Mouse (Mus musculus) embryonic fibroblast, embryonic 13.5 days (primary cell): ENCODE data around the gene Fars2. TPM values are rescaled to one million over a fixed set of nuclear protein-coding genes. Genes with fewer than 3 reads are reported as not detected.

Experiments
- H3K27ac ChIP-seq: 2 replicates; pipeline ENCODE4 v1.5.1; 2012; ENCODE audit warnings: low read length, control low read depth, inconsistent platforms; ENCODE audit not compliant: insufficient read depth
- H3K4me1 ChIP-seq: 2 replicates; pipeline ENCODE4 v1.6.1; 2011; ENCODE audit warnings: low read length; ENCODE audit not compliant: control insufficient read depth, insufficient read depth
- H3K4me3 ChIP-seq: 2 replicates; pipeline ENCODE4 v1.5.1; 2011; ENCODE audit warnings: mild to moderate bottlenecking, control low read depth, low read length; ENCODE audit not compliant: insufficient read depth
- CTCF ChIP-seq: IDR thresholded peaks from 2 replicates; pipeline ENCODE4 v1.5.1; 2011; ENCODE audit warnings: mild to moderate bottlenecking, control low read depth, low read length, moderate library complexity, borderline replicate concordance; ENCODE audit not compliant: insufficient read depth
- POLR2A ChIP-seq: IDR thresholded peaks from 2 replicates; pipeline ENCODE4 v1.6.1; 2011; ENCODE audit warnings: low read depth, mild to moderate bottlenecking, control low read depth, low read length, moderate library complexity
- polyA plus RNA-seq: library from polyadenylated mRNA; stranded (reverse); fragments of >200 nt; gene quantifications from 2 replicates; pipeline ENCODE4 v1.2.4, GENCODE M21; 2011; ENCODE audit warnings: low read depth; ENCODE audit not compliant: missing spikeins, insufficient read length

Gene Fars2
- polyA plus RNA-seq, 1 experiment, result 16.0 TPM

DNA sequence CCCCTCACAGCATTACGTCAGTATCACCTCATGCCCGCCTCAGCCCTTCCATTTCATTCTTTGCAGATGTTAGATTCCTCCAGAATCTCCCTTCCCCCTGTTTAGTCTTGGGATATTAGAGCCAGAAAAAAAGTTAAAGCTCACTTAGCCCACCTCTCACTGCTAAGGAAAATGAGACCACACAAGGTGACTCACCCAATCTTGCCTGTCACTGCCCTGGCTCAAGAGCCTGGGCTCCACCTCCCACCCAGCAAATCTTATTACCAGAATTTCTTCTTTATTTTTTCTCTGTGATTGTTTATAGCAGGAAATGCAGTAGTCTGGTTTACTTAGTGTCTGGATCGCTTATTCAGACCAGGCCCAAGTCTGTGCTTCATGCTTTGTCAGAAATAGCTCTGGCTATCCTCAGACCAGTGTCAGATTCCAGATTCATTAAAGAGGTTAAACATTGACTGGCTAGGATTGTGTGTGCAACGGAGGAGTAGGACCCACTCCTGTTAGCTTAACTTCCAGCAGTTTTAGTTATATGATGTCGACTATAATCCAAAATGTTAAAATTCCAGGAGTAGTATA lies 412.3 kb downstream of the Fars2 start:
- Histone ChIP-seq H3K4me3 (no peak overlapping the region), H3K27ac (no peak overlapping the region), H3K4me1 (peaks cover 10% of the 10 kb centered on the region)
- TF ChIP-seq POLR2A (no peak), CTCF (no peak)

DNA sequence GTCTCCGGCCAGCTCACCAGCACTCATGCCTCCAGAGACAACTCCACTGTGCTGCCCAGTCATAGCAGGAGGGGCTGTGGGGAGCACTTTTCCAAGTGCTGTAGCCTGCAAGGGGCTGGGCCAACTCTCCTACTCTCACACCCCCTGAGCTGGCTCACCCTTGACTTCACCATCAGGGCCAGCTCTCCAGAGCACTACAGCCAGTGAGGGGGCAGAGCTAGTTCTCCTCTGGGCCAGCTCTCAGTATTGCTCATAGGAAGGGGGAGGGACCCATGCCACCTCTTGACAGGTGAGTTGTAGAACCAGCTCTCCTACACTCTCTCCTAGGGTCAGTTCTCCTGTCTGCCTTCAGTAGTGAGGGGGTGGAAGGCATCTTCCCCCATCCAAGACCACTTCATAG lies 413.6 kb downstream of the Fars2 start:
- TF ChIP-seq POLR2A (no peak), CTCF (no peak)
- Histone ChIP-seq H3K4me1 (peaks cover 10% of the 10 kb centered on the region), H3K4me3 (no peak overlapping the region), H3K27ac (no peak overlapping the region)

DNA sequence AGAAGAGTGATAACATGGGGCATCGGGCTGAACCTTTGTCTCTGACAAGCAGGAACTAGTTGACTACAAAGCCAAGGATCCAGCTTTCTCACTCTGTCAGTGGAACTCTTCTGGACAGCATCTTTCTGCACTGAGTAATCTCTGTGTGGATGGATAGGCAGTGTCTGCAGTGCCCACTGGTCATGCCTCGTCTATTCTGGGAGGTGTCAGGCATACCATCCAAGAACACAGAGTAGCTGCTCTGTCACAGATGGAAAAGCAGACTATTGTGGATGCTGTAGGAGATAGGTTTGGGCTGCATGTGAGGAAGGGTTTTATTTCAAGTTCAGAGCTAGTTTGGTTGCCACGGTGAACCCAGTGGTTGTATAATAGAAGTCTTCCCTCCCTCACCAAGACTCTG lies 414.7 kb downstream of the Fars2 start:
- peaks cover 10% of the 10 kb centered on the region for H3K4me1 ChIP-seq
- H3K4me3 ChIP-seq, result no peak overlapping the region
- TF ChIP-seq POLR2A (no peak), CTCF (no peak)
- H3K27ac ChIP-seq, result no peak overlapping the region

DNA sequence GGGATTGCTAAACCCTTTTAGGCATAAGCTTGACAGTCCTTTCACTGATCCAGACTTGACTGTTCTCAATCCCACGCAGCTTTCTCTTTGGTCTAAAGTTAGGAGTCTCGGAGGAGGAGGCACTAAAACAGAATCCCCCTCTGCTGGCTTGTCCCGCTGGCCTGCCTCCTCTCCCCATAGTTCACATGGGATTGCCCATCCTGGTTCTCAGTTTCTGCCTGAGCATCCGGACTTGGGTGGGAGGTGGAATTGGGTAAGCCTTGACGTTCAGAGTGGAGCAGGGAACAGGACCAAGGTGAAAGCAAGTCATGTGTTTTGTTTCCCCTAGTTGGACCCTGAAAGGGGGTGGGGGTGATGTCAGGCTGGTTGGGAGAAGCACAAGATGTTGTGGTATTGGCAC lies 415.9 kb downstream of the Fars2 start:
- H3K4me1 ChIP-seq, result peaks cover 10% of the 10 kb centered on the region
- H3K4me3 ChIP-seq, result no peak overlapping the region
- no peak overlapping the region for H3K27ac ChIP-seq
- TF ChIP-seq CTCF (no peak), POLR2A (no peak)

DNA sequence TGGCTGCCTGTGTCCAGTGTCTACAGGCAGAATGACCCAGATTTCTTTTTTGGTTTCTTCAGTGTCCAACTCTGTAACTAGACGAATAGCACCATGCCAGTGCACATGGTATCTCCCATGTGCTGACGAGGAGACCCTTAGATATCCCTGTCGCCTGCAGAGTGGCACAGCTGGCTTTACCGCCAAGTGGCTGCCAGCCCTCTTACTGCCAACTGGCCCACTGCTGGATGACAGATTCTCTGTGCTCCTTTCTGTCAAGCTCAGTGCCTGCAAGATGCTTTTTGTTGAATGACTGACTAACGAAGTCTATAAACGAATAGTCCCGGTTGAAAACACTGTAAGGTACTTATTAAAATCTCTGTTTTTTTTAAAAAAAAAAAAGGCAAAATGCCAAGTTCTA lies 416.3 kb downstream of the Fars2 start:
- Histone ChIP-seq H3K27ac (no peak overlapping the region), H3K4me1 (peaks cover 8% of the 10 kb centered on the region), H3K4me3 (no peak overlapping the region)
- TF ChIP-seq POLR2A (no peak), CTCF (no peak)

DNA sequence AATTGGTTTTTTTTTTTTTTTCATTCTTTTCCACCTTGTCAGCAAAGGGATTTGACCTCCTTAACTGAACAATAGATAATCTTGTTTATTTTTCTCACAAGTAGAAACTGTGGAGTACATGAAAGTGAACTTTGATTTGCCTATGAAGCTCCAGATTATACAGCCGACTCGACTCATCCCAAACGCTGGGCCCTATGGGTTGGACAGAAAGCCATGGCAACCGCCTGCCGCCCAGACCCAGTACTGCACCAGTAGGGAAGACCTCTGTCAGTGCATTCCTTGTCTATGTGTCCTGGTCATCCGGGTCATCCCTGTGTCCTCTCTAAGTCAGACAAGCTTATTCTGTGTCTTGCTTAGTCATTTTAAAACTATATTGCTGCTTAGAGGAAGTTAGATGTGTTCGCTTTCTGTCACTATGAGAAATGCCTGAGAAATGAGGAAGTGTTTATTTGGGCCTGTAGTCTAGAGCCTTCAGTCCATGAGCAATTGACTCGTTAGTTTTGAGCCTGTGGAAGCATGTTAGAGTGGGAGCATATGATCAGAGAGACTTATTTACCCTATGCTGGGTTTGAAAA lies 416.8 kb downstream of the Fars2 start:
- peaks cover 6% of the 10 kb centered on the region for H3K4me1 ChIP-seq
- TF ChIP-seq CTCF, result no peak
- TF ChIP-seq POLR2A, result no peak
- peak overlapping the region; percentile 95 for H3K27ac ChIP-seq
- H3K4me3 ChIP-seq, result no peak overlapping the region

DNA sequence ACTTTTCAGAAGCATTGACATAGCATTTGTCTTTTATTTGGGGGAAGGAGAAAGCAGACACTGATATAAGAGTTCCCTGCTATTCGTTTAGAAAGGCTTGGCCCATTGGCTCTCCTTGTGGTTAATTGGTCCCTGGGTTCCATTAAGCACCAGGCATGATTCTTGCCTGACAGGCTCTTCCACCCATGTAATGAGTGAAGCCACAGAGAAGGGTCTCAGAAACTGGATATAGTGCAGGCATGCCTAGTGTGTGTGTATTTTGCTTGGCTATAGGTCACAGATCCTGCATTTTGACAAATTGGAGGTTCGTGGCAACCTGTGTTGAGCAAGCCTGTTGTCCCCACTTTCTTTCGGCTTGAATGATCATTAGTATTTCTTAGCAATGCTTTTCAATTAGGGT lies 420.4 kb downstream of the Fars2 start:
- no peak overlapping the region for H3K27ac ChIP-seq
- no peak overlapping the region for H3K4me3 ChIP-seq
- peaks cover 6% of the 10 kb centered on the region for H3K4me1 ChIP-seq
- TF ChIP-seq POLR2A (no peak), CTCF (no peak)

DNA sequence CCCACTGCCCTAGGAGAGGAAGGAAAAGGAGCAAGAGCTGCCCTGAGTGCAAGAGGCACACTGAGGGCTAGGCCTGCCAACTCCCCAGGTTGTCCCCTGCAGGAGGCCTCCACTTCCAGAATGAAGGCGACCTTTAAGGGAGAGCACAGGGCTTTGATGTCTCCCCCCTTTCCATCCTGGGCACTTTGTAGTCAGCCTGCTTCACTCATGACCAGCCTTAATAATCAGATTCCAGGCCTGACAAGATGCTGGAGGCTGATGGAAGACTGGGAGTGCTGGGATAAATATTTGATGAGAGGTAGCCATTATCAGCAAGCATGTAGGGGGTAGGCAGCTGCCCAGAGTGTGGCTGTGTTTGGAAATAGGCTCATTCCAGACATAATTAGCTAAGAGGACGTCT lies 421.2 kb downstream of the Fars2 start:
- Histone ChIP-seq H3K4me1 (peaks cover 6% of the 10 kb centered on the region), H3K4me3 (no peak overlapping the region), H3K27ac (no peak overlapping the region)
- TF ChIP-seq POLR2A (no peak), CTCF (no peak)

DNA sequence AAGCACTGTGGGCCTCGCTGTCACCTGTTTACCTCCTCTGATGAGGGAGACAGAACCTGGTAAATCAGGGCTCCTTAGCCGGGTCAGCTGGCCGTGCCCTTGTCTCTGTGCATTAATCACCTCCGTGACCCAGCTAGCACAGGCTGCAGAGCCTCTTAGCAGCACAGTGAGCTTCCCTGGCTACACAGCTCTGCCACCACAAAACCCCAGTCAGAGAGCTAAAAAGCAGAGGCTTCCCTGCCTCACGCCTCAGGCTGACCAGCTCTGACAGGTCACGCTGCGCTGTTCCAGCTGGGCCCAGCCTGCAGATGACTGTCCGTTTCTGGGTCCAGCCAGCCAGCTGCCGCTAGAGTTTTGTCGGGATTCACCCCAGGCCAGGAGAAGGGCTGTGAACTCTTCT lies 423.0 kb downstream of the Fars2 start:
- no peaks in the 10 kb centered on the region for H3K4me1 ChIP-seq
- H3K27ac ChIP-seq, result no peak overlapping the region
- no peak for TF ChIP-seq POLR2A
- no peak for TF ChIP-seq CTCF
- H3K4me3 ChIP-seq, result no peak overlapping the region

DNA sequence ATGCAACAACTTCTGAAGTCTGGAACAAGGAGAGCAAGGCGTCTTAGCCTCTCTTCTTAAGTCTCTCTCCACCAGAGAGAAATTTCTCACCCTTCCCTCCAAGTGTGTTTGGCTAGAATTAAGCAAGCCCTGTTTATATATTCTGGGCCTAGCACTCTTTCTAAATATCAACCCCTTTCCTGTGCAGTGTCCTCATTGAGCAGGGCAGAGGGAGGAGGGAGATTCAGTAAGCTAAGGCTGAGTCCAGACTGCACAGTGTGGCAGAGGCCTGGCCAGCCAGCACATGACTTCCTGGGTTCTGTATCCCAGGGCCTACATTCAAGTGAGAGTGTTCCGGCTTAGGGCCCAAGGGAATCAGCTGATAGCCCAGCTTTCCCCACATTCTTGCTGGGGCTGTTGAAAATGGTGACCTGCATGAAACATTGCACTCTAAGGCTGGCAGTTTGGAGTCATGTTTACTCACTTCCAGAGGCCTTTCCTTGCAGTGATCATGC lies 424.1 kb downstream of the Fars2 start:
- TF ChIP-seq POLR2A (no peak), CTCF (no peak)
- H3K27ac ChIP-seq, result no peak overlapping the region
- no peak overlapping the region for H3K4me3 ChIP-seq
- H3K4me1 ChIP-seq, result no peaks in the 10 kb centered on the region

DNA sequence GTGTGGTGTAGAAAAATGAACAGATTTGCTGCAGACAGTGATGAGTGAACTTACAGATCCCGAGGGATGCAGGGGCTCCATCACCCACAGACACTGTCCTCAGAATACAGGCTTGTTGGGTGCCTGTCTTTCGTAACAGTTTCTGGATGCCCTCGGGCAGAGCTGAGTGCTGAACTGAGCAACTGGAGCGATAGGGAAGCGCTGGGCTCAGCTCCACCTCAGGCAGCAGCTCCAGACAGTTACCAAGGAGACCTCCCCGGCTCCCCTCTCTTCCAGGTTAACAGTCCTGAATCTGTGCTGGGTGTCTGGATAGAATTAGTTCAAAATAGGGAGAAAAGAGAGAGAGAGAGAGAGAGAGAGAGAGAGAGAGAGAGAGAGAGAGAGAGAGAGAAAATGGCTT lies 433.5 kb downstream of the Fars2 start:
- Histone ChIP-seq H3K4me3 (no peak overlapping the region), H3K27ac (no peak overlapping the region), H3K4me1 (peaks cover 3% of the 10 kb centered on the region; the same call in 1 of the 2 replicates)
- TF ChIP-seq POLR2A (no peak), CTCF (no peak)
